Mouse (Mus musculus) brown adipose tissue, adult 24 weeks (tissue): ENCODE measurements at regions not wholly inside any gene's neighbourhood (a gene's known extent, or its start where the extent isn't known, plus 50 kb on each side); places are given as distances from the start of the nearest gene placed in this dataset.

Source experiments
- H3K27ac ChIP-seq: fragments of 200-500 bp; replicated peaks from 2 replicates; pipeline ENCODE4 v1.5.1; 2012; ENCODE audit warnings: low read depth, mild to moderate bottlenecking, low read length
- H3K4me1 ChIP-seq: fragments of 200-500 bp; 2 replicates; pipeline ENCODE4 v1.6.1; 2012; ENCODE audit warnings: low read length, mixed read lengths; ENCODE audit not compliant: control insufficient read depth, insufficient read depth, insufficient read length
- H3K4me3 ChIP-seq: fragments of 200-500 bp; 2 replicates; pipeline ENCODE4 v1.5.1; 2012; ENCODE audit warnings: low read depth, mild to moderate bottlenecking, low read length, moderate library complexity; ENCODE audit not compliant: insufficient read depth

DNA sequence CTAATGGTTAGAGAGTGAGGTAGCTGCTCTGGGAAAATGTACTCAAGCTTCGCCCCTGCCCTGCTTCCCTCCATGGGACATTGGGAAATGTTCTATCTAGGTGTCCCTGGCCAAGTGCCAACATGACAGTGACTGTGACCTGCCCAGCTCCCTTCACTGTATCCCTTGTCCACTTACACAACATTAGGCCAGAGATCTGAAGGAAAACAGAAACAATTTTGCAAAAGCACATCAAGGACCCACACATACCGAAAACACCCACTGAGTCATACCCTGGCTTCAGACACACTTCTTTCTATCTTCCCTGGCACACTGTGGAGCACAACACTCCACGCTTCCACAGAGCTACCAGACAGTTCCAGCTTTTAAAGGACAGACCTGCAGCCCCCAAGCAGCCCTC, 62.0 kb upstream of the Dlg1 start:
- Histone ChIP-seq H3K27ac (no peak overlapping the region), H3K4me3 (no peak overlapping the region), H3K4me1 (no peaks in the 10 kb centered on the region)

DNA sequence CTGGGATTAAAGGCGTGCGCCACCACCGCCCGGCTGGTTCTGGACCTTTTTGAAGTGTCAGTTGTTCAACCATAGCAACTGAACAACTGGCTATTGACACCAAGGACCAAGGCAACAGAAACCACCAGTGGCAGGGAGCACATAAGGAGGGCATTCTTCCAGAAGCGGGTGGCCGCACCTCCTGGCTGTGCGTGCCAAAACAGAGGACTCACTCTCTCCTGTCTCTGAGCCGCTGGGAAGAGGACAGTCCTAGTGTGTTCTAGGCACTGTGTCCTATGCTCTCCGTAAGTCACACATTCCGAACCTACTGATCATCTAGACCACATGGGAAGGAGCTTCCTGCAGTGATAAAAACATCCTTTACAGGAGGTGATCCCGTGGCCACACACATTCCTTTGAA, 60.1 kb upstream of the Dlg1 start:
- no peak overlapping the region for H3K27ac ChIP-seq
- no peak overlapping the region for H3K4me3 ChIP-seq
- no peaks in the 10 kb centered on the region for H3K4me1 ChIP-seq

- H3K4me3 ChIP-seq: no peak overlapping the region
- no peaks in the 10 kb centered on the region for H3K4me1 ChIP-seq
- H3K27ac ChIP-seq: no peak overlapping the region
Observed at GRCm38 (mm10) chr16:31606389-31607177, 56.7 kb upstream of the Dlg1 start.

DNA sequence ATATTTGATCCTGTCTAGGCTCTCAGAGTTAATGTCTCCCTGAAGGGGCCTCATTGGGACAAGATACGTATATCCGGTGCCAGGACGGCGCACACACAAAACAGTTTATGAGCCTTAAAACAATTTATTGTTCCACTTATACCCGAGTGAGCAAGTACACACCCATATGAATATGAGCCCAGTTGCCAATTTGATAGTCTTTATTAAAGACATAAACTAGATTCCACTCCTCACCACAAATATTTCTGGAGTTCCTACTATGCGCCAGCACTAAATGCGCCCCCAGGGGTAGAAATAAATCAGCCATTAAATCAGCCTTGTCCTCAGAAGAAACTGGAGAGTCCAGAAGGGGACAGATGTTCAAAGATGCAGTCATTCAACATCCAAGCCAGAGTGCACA, 54.3 kb upstream of the Dlg1 start:
- H3K27ac ChIP-seq: no peak overlapping the region
- H3K4me1 ChIP-seq: no peaks in the 10 kb centered on the region

GRCm38 (mm10) chr16:31609394-31610172, 53.7 kb upstream of the Dlg1 start:
- Histone ChIP-seq H3K27ac (no peak overlapping the region), H3K4me1 (no peaks in the 10 kb centered on the region), H3K4me3 (no peak overlapping the region)

More for the DNA sequence above, 54.3 kb upstream of the Dlg1 start:
- no peak overlapping the region for H3K4me3 ChIP-seq
